Mouse (Mus musculus) lung, adult 2 months (tissue): ENCODE measurements at regions not wholly inside any gene's neighbourhood (a gene's known extent, or its start where the extent isn't known, plus 50 kb on each side); places are given as distances from the start of the nearest gene placed in this dataset.
"Not testable (repeated sequence)": the region's sequence is repeated elsewhere in the genome, so short reads cannot be mapped to it uniquely, and the experiment has no call there.

ENCODE experiments used
- DNase-seq: peaks from one replicate; pipeline ENCODE4 v3.0.0; 2022
- H3K4me1 ChIP-seq: fragments of 200-500 bp; 2 replicates; pipeline ENCODE4 v1.6.1; 2011; ENCODE audit warnings: low read length; ENCODE audit not compliant: control insufficient read depth, insufficient read depth
- H3K4me3 ChIP-seq: fragments of 200-500 bp; replicated peaks from 2 replicates; pipeline ENCODE3; 2011; ENCODE audit warnings: low read depth, mild to moderate bottlenecking, control low read depth, low read length; ENCODE audit errors: extremely low read depth
- CTCF ChIP-seq: fragments of 200-500 bp; IDR thresholded peaks from 2 replicates; pipeline ENCODE4 v1.5.1; 2011; ENCODE audit warnings: mild to moderate bottlenecking, low read length, control low read depth; ENCODE audit not compliant: insufficient read depth
- POLR2A ChIP-seq: fragments of 200-500 bp; IDR thresholded peaks from 2 replicates; pipeline ENCODE4 v1.6.1; 2011; ENCODE audit warnings: low read depth, mild to moderate bottlenecking, control low read depth, low read length, borderline replicate concordance; ENCODE audit errors: extremely low read depth
- WGBS: fragments of 180-500 bp; shearing (Covaris S2); methylation state at CpG from one replicate; pipeline ENCODE4 v1.1.7; 2018; 5-methylcytosine and 5-hydroxymethylcytosine counted together

GRCm38 (mm10) chr6:144917128-144917527 lies 135.4 kb upstream of the Sox5 start:
- no peak overlapping the region for H3K4me3 ChIP-seq

GRCm38 (mm10) chr6:144911781-144912180 lies 130.0 kb upstream of the Sox5 start:
- 75% methylated on average over 7 of the region's 7 CpGs for WGBS
- no peak for TF ChIP-seq CTCF
- TF ChIP-seq POLR2A: no peak

More at GRCm38 (mm10) chr6:144917128-144917527, 135.4 kb upstream of the Sox5 start:
- 15% methylated on average over 8 of the region's 8 CpGs for WGBS
- TF ChIP-seq CTCF (no peak), POLR2A (no peak)
- DNase-seq: peak; percentile 12
- no peaks in the 10 kb centered on the region for H3K4me1 ChIP-seq

GRCm38 (mm10) chr6:144910392-144910791 lies 128.6 kb upstream of the Sox5 start:
- H3K4me1 ChIP-seq: no peaks in the 10 kb centered on the region
- no peak for DNase-seq
- H3K4me3 ChIP-seq: no peak overlapping the region
- no peak for TF ChIP-seq POLR2A
- no peak for TF ChIP-seq CTCF
- WGBS: 49% methylated on average over 6 of the region's 6 CpGs

More at GRCm38 (mm10) chr6:144911781-144912180, 130.0 kb upstream of the Sox5 start:
- H3K4me3 ChIP-seq: no peak overlapping the region
- no peaks in the 10 kb centered on the region for H3K4me1 ChIP-seq
- no peak for DNase-seq

- H3K4me3 ChIP-seq: no peak overlapping the region
- DNase-seq: no peak
- TF ChIP-seq CTCF: no peak
- no peak for TF ChIP-seq POLR2A
- 94% methylated on average over 11 of the region's 11 CpGs for WGBS
- H3K4me1 ChIP-seq: no peaks in the 10 kb centered on the region
Measured at GRCm38 (mm10) chr6:144908646-144909045, 126.9 kb upstream of the Sox5 start.

GRCm38 (mm10) chr6:144903156-144903555 lies 121.4 kb upstream of the Sox5 start:
- no peak for DNase-seq
- H3K4me3 ChIP-seq: no peak overlapping the region
- H3K4me1 ChIP-seq: peaks cover 2% of the 10 kb centered on the region; the same call in 1 of the 2 replicates
- WGBS: 30% methylated on average over 10 of the region's 10 CpGs
- TF ChIP-seq CTCF: no peak
- no peak for TF ChIP-seq POLR2A

GRCm38 (mm10) chr6:144902267-144902995 lies 120.7 kb upstream of the Sox5 start:
- peak; percentile 11 for DNase-seq
- H3K4me1 ChIP-seq: peaks cover 2% of the 10 kb centered on the region; the same call in 1 of the 2 replicates
- H3K4me3 ChIP-seq: no peak overlapping the region
- TF ChIP-seq POLR2A: no peak
- 31% methylated on average over 20 of the region's 20 CpGs for WGBS

- TF ChIP-seq CTCF (no peak), POLR2A (no peak)
- no peak for DNase-seq
- peaks cover 2% of the 10 kb centered on the region; the same call in 1 of the 2 replicates for H3K4me1 ChIP-seq
- no peak overlapping the region for H3K4me3 ChIP-seq
- WGBS: 29% methylated on average over 9 of the region's 9 CpGs
Measured at GRCm38 (mm10) chr6:144901825-144902224, 120.0 kb upstream of the Sox5 start.

- H3K4me3 ChIP-seq, DNase-seq, H3K4me1 ChIP-seq: not testable (repeated sequence)
- 94% methylated on average over 7 of the region's 7 CpGs for WGBS
Measured at GRCm38 (mm10) chr6:144900858-144901257, 119.1 kb upstream of the Sox5 start.

- H3K4me3 ChIP-seq: no peak overlapping the region
- no peak for DNase-seq
- WGBS: 72% methylated on average over 3 of the region's 3 CpGs
- no peak for TF ChIP-seq CTCF
- no peak for TF ChIP-seq POLR2A
- peaks cover 2% of the 10 kb centered on the region; the same call in 1 of the 2 replicates for H3K4me1 ChIP-seq
Measured at GRCm38 (mm10) chr6:144897526-144897925, 115.7 kb upstream of the Sox5 start.

- no peaks in the 10 kb centered on the region for H3K4me1 ChIP-seq
- 23% methylated on average over 2 of the region's 2 CpGs for WGBS
- no peak for TF ChIP-seq CTCF
- DNase-seq: no peak
- H3K4me3 ChIP-seq: no peak overlapping the region
Measured at GRCm38 (mm10) chr6:144890914-144891313, 109.1 kb upstream of the Sox5 start.
